Mouse (Mus musculus): ENCODE data around the gene Nosip.
"Not testable (repeated sequence)": the region's sequence is repeated elsewhere in the genome, so short reads cannot be mapped to it uniquely, and the experiment has no call there.

Nosip gene

DNA sequence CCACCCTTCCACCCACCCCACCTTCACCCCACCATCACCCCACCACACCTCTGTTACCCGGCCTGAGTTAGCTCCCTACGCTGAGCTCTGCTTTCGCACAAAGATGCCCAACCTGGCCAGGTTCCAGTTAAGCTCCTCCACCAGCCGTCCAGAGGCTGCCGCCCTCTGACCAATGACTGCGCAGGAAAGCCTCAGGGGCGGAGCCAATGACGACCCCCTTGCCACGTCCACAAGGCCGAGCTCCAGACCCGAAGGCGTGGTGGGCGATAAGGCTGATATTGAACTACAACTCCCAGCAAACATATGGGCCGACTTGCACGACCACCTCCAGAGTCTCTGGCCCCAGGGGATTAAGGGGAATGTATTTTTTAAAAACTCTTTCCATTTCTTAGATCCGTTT lies 29.8 kb downstream of the Nosip start, which contains the start of gene Rcn3:
Rcn3 (minus strand) TSS at position 174 of the 400 bp plus-strand sequence.
- no peak for DNase-seq

DNA sequence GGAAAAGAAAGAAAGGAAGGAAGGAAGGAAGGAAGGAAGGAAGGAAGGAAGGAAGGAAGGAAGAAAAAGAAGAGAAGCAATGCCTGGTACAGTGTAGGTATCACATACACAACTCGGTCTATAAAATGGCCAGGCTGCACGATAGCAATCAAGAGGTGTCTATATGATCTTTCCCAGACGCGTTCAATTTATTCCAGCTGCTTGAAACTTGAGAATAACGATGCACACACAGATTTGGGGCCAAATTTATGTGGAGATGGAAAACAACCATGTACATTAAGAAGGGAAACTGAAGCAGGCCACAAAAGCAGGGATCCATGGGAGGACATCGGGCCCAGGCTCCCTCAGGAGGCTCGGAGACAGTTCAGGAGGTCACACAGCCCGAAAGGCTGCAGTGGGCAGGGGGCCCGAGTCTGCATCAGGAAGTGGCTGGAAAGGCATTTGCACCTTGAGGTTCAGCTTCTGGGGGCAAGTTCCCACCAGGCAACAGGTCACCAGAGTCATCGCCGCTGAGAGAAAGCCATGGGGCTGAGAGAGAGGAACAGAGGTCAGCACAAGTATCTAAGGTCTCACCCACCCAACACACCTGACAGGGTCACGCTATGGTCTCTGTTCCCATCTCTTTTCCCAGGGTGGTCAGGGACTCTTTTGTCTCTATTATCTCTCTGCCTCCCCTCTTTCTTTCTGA lies 30.7 kb downstream of the Nosip start:
- DNase-seq: no peak

DNA sequence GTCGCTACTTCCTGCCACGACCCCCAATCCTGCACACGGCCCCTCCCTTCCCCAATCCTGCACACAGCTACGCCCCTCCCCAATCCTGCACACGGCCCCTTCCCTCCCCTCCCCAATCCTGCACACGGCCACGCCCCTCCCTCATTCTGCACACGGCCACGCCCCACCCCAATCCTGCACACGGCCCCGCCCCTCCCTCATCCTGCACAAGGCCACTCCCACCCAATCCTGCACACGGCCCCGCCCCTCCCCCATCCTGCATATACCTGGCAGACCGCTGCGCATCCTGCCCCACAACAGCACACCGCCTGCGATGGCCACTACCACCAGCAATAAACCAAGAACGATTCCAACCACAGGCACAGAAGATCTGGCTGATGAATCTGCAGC lies 31.3 kb downstream of the Nosip start:
- no peak for DNase-seq

DNA sequence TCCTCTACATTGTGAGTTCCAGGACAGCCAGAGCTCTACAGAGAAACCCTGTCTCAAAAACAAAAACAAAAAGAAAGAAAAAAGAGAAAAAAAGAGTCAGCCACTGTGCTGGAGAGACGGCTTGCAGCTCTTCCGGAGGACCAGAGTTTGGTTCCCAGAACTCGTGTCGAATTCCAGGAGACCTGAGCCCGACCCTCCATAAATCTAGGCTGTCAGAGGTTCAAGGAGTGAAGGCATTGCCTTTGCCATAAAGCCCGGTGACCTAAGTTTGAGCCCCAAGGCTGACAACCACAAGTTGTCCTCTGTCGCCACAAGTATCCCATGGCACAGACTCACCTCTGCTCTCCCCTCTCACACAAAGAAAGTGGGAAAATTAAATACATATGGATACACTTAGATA lies 31.9 kb downstream of the Nosip start:
- no peak for DNase-seq

DNA sequence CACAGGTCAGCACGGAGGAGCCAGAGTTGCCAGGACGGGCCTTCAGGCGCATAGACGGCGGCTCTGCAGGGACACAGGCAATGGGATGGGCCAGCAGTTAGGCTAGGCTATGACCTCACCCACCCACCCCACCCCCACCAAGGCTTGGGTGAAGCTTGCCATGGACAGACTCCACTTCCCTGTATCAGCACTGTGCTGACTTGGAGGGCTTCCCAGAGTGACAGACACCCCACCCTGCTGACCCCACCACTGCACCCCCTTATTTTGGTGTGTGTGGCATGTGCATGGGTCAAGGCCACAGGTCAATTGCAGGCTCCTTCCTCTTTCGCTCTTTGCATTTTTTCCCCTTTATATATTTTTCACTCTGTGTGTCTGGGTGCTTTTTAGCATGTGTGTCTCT lies 33.1 kb downstream of the Nosip start:
- DNase-seq: no peak

DNA sequence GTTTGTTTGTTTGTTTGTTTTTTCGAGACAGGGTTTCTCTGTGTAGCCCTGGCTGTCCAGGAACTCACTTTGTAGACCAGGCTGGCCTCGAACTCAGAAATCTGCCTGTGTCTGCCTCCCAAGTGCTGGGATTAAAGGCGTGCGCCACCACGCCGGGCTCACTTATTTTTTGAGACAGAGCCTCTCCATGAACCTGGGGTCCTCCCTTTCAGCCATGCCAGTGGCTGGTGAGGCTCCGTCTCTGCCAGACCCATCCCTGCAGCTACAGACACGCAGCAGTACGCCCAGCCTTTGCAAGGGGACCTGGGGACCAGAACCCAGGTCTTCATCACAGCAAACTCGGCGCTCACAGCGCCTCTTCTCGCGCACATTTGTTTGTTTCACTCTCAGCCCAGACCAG lies 33.7 kb downstream of the Nosip start:
- not testable (repeated sequence) for DNase-seq

DNA sequence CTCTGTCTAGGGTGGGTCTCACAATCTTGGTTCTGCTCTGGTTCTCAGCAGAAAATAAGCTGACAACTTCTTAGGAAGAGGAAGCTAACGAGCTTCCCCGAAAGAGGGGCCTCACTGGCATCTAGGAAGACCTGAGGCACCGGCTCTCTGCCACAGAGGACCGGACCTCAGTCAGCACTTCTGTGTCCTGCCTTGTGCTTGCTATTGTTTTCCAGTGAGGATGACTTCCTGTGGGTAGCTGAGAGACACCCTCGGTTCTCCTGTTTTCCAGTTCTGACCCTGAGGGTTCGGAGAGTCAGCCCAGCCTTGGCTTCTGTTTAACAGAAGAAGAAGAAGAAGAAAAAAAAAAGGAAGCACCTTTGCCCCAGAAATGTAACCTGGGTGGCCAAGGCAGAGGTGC lies 35.2 kb downstream of the Nosip start:
- DNase-seq: no peak

DNA sequence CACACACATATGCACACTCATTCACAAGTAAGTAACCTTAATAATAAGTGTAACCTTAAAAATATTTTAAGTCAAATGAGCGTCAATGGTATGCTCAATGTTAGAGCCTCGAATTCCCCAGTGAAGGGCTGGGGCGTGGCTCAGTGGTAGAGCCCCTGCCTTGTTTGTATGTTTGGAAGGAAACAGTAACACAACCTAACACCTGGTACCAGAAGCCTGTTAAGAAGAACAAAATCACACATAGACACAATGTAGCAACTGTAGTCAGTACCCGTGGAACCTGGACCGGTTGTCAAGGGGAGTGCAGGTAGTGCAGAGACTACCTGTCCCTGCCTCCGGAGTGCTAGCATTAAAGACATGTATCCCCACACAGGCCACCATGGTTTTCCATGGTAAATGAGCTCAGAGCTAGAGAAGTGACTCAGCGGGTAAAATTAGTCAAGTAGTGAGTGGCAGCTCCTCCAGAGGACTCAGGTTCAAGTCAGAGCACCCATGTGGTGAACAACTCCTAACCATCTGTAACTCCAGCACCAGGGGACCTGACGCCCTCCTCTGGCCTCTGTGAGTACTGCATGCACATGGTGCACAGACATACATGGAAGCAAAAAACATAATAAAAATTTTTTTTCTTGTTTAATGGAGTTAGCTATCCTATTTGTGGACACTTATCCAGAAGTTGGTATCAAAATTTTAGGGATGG lies 36.5 kb downstream of the Nosip start:
- no peak for DNase-seq

DNA sequence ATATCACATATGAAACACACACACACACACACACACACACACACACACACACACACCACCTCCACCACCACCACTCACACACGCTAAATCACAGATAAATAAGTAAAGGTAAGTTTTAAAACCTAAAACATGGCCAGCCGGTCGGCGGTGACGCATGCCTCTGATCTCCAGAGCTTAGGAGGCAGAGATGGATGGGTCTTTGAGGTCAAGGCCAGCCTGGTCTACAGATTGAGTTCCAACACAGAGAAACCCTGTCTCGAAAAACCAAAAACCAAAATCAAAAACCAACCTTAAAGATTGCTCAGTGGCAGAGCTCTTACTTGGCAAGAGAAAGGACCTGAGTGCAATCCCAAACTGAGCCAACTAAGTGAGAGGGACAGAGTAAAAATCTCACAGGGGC lies 37.8 kb downstream of the Nosip start:
- no peak for DNase-seq

DNA sequence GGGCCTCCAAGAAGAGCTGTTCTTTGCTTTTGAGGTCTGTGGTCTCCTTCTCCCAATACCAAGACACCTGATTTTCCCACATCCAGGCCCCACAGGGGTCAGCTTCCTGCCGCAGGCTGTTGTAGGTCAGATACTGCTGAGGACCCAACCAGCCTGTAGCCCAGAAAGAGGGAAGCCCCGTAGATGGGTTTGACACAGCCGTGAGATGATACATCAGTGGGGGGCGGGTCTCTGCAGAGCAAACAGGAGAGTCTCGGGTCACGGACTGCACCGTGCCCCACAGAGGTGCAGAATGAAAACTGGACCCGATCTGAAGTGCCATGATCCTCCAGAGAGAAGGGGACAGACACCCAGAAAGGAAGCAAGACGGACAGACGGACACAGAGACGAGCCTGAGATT lies 40.2 kb downstream of the Nosip start:
- no peak for DNase-seq

DNA sequence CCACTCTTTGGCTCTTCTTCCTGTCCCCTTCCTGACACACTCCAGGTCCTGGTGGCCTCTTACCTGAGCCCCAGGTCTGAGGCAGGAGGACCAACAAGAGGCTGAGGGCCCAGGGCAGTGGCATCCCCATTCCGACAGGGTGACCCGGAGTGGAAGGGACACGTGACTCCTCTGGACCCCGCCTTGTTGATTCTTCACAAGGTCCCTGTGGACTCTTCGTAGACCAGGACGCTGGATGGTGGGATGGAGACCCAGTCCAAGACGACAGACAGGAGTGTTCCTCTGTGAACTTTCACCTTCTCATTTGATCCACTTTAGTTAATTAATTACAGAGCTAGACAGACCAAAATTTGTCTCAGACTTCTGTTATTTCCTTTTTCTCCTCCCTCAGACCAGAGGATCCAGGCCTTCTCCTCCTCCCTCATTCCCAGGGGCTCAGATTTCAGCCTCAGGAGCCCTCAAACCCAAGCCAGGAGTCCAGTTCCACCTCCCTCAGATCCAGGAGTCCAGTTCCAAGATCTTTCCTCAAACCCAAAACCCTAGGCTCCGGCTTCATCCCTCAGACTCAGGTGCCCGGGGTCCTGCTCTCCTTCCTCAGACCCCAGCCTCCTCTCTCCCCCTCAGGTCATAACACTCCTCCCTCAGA lies 40.8 kb downstream of the Nosip start:
- no peak for DNase-seq

DNA sequence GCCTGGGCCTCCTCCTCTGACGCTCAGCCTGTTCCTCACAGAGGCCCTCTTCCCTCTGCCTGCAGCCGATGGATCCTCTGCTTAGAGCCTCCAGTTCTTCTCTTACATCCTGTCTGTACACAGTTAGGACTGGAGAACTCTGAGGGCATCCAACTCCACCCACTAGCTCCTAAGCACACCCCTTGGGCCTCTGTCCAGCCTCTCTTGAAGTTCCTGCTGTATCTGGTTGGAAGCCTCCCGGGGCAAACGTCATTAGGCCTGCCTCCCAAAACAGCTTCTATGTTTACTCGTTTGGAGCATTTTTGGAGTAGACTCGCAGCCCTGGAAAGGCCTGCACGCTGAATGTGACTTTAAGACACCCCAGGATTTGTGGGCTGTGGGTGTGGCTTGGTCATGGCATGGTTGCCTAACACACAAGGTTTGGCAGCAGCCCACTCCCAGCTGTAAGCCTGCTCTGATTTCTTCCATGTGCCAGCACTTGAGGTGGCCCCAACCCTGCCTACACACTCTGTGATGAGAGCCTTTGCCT lies 41.5 kb downstream of the Nosip start, which contains the start of gene Fcgrt:
Fcgrt (minus strand) TSS at position 200 of the 529 bp plus-strand sequence.
- peak; percentile 48 for DNase-seq

DNA sequence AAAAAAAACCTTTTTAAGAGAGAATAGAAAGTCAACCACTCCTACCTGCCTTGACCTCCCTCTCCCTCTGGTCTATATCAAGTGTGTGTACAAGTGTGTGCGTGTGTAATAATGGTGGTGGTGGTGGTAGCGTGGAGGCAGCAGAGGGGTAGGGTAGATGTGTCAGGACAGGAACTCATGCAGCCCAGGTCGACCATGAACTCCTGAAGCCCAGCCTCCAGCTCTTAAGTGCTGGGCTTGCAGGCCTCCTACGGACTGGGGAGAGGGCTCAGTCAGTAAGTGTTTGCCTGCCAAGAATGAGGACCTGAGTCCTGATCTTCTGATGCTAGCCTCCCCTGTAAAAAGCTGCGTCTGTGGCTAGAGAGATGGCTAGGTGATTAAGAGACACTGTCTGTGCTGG lies 42.7 kb downstream of the Nosip start:
- DNase-seq: no peak

DNA sequence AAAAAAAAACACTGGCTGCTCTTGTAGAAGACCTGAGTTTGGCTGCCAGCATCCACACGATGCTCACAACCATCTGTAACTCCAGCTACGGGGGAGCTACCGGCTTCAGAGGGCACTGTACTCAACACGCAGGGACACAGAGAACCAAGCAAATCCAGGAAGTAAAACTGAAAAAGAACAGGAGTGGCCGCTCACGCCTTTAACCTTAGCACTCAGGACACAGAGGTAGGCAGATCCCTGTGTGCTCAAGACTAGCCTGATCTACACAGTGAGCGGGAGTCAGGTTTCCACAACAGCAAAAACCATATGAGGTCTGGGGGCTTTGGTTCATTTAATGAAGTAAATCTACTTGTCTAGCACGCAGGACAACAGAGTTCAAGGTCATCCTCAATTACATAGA lies 43.3 kb downstream of the Nosip start:
- DNase-seq: no peak

DNA sequence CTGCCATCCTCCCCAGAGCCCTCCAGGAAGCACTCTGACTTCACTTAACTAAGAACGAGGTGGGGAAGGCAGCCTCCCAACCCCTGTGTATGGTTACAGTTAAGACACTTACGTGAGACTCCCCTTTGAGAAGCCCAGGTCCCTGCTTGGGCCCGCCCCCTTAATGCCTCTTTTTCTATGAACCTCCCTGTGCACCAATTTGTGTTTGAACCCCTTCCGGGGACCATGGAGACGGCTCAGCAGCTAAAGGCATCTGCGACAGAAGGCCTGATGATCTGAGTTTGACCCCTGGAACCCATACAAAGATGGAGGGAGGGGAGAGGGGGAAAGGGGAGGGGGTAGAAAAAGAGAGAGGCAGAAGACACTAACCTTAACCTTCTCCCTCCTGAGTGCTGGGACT lies 44.2 kb downstream of the Nosip start:
- DNase-seq: no peak

DNA sequence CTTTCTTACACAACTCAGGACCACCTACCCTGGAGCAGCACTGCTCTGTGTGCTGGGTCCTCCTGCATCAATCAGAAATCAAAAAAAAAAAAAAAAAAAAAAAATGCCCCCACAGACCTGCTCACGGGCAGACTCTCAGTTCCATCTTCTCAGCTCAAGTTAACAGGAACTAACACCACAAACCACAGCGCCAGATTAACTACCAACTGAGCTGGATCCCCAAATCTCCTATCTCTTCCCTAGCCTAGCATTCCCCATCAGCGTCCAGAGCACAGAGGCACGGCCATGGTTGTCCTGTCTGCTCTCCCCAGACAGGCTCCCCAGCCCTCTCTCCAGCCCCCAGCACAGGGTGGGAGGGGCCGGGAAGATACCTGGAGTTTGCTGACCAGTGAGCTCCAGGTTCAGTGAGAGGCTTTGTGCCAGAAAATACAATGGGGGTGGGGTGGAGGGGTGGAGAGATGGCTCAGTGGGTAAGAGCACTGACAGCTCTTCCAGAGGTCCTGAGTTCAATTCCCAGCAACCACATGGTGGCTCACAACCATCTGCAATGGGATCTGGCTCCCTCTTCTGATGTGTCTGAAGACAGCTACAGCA lies 44.9 kb downstream of the Nosip start:
- no peak for DNase-seq

DNA sequence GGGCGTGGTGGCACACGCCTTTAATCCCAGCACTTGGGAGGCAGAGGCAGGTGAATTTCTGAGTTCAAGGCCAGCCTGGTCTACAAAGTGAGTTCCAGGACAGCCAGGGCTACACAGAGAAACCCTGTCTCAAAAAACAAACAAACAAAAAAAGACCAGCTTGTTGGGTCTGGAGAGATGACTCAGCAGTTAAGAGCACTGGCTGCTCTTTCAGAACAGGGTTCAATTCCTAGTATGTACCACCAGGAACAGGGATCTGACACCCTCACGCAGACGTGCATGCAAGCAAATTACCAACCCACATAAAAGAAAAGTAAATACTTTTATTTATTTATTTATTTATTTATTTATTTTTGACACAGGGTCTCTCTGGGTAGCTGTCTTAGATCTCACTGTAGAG lies 47.9 kb downstream of the Nosip start:
- DNase-seq: not testable (repeated sequence)

DNA sequence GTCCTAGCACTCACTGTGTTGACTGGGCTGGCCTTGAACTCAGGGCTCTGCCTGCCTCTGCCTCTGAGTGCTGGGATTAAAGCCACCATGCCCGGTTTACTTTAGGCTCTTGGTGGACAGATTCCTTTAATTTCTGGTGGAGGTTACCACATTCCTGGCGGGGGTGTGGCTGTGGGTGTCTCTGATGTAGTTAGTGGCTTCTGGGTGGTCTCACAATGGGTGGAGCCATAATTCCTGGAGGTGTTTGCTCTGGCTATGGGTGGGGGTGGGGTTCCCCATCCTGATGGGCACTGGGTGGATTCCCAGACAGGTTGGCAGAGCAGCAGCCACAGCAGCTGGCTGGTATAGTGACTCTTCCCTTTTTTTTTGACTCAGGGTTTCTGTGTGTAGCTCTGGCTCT lies 49.7 kb downstream of the Nosip start:
- no peak for DNase-seq

DNA sequence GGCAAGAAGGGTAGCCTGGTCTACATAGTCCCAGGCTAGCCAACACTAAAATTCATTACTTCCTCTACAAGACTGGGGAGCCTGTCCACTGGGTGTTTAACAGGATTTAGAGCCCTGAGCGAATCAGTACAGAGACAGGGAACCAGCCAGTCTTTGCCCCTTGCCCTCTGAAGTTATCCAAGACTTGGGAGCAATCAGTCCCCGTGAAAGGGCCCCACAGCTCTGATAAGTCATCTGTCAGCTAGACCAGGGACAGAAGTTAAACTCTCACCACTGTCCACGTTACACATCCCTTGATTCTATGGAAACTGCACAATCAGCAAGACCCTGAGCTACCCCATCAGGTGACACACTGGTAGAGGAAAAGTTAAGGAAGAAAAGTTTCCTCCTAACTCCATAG lies 50.3 kb downstream of the Nosip start:
- no peak for DNase-seq

DNA sequence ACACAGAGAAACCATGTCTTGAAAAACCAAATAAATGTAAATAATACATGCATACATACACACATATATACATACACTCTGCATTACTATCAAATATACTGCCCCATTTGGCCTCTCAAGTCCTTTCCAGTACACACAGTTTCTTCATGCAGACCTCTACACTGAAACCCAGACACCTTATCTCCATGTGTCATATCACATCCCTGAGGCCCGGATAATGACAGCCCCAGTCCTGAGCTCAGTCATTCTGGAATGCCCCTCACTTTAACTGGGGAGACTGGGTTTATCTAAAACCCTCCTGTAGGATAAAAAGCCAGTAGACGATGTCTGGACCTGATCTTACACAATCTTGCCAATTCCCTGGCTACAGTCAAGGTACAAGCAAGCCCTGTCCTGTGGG lies 51.2 kb downstream of the Nosip start:
- no peak for DNase-seq

DNA sequence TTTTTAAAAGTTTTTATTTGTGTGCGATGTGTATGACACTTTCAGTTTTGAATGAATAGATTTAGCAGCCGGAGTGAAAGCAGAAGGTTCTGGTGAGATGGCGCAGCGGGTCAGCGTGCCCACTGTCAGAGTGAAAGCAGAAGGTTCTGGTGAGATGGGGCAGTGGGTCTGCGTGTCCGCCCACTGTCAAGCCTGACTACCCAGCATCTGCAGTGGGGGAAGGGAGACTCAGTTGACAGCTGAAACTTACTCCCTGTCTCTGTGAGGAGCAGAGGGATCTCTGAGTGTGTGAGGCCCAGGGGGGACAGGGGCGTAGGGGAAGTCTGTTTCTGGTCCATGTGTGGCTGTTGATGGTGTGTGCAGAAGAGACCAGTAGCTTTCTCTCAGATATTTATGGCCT lies 55.3 kb downstream of the Nosip start:
- DNase-seq: no peak

DNA sequence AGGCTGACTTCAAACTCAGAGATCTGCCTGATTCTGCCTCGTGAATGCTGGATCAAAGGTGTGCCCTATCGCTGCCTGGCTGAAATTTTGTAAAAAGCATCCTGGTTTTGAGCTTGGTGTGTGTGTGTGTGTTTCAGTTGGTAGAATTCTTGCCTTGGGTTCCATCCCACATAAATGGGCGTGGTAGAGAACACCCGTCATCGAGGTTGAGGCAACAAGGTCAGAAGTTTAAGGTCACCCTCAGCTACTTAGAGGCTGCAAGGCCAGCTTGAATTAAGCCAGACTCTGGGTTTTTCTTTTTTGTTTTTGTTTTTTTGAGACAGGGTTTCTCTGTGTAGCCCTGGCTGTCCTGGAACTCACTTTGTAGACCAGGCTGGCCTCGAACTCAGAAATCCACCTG lies 56.1 kb downstream of the Nosip start:
- DNase-seq: no peak

Data from cerebellum, adult 11-12 months (tissue).